Mouse (Mus musculus): Measurements from ENCODE around the gene Olfr725. TPM values are rescaled to one million over a fixed set of nuclear protein-coding genes. Genes with fewer than 3 reads are reported as not detected.

Gene Olfr725
- total RNA-seq (2021), result not detected

GRCm38 (mm10) chr14:50040275-50040674 lies at the start of gene Olfr725:
Gene Olfr725, minus strand, starts transcription at chr14:50040375.
- no peak for DNase-seq

GRCm38 (mm10) chr14:50062733-50063104 lies 22.5 kb upstream of the Olfr725 start:
- DNase-seq, result no peak
- intact Hi-C loops (cut with DNase I), result loop anchor here (10.0 kb wide), 1 partner anchor 722 kb away; the partner anchor contains the start of gene Ttc5

More at GRCm38 (mm10) chr14:50040275-50040674, at the start of gene Olfr725:
- intact Hi-C loops (cut with DNase I), result no loop called here

- peak; percentile 65 to 68 for DNase-seq
- intact Hi-C loops (cut with DNase I), result loop anchor here (10.0 kb wide), 1 partner anchor 723 kb away; the partner anchor contains the start of gene Ttc5
These were observed 22.0 kb upstream of the Olfr725 start for GRCm38 (mm10) chr14:50061955-50062732.

- intact Hi-C loops (cut with DNase I), result loop anchor here (10.0 kb wide), 1 partner anchor 723 kb away; the partner anchor contains the start of gene Ttc5
- no peak for DNase-seq
These were observed 21.4 kb upstream of the Olfr725 start for GRCm38 (mm10) chr14:50061590-50061954.

GRCm38 (mm10) chr14:50061179-50061578 lies 21.0 kb upstream of the Olfr725 start:
- intact Hi-C loops (cut with DNase I), result loop anchor here (10.0 kb wide), 1 partner anchor 724 kb away; the partner anchor contains the start of gene Ttc5

GRCm38 (mm10) chr14:50032041-50032440 lies 8.1 kb downstream of the Olfr725 start:
- intact Hi-C loops (cut with DNase I), result no loop called here
- DNase-seq, result no peak

More at GRCm38 (mm10) chr14:50061179-50061578, 21.0 kb upstream of the Olfr725 start:
- peak in 1 of 2 experiments; percentile 2 for DNase-seq

GRCm38 (mm10) chr14:50031356-50031755 lies 8.8 kb downstream of the Olfr725 start:
- DNase-seq, result no peak
- intact Hi-C loops (cut with DNase I), result no loop called here

GRCm38 (mm10) chr14:50026371-50026770 lies 13.8 kb downstream of the Olfr725 start:
- intact Hi-C loops (cut with DNase I), result no loop called here
- DNase-seq, result no peak

Other genes starting within 250 kb of the Olfr725 start
- not detected for gene Olfr722, start 138.4 kb downstream of the Olfr725 start, total RNA-seq (2021)
- not detected for gene Olfr723, start 108.6 kb downstream of the Olfr725 start, total RNA-seq (2021)
- gene Olfr724, start 77.1 kb downstream of the Olfr725 start, total RNA-seq (2021), result not detected
- not detected for gene Olfr726, start 50.6 kb upstream of the Olfr725 start, total RNA-seq (2021)
- not detected for gene Olfr727, start 82.8 kb upstream of the Olfr725 start, total RNA-seq (2021)
- not detected for gene Olfr728, start 102.3 kb upstream of the Olfr725 start, total RNA-seq (2021)
- not detected for gene Olfr729, start 112.5 kb upstream of the Olfr725 start, total RNA-seq (2021)
- gene Olfr730, start 147.8 kb upstream of the Olfr725 start, total RNA-seq (2021), result not detected
- gene Olfr731, start 201.5 kb upstream of the Olfr725 start, total RNA-seq (2021), result not detected
- gene Olfr732, start 243.8 kb upstream of the Olfr725 start, total RNA-seq (2021), result not detected

Data from heart, postnatal 10 days (tissue).